Mouse (Mus musculus) liver, embryonic 16.5 days (tissue): ENCODE data around the gene Ugcg. TPM values are rescaled to one million over a fixed set of nuclear protein-coding genes. Genes with fewer than 3 reads are reported as not detected.

Source experiments
- ATAC-seq: fragments of 200-750 bp; cut with Nextera tagmentation; 2 replicates; pipeline ENCODE4 v1.8.0; 2017; ENCODE audit warnings: low read depth, mild to moderate bottlenecking, moderate number of reproducible peaks, moderate library complexity
- H3K27ac ChIP-seq: fragments of 300-500 bp; sonication (generic); 2 replicates; pipeline ENCODE4 v1.5.1; 2014; ENCODE audit warnings: mild to moderate bottlenecking, low read length
- H3K27me3 ChIP-seq: fragments of 300-500 bp; sonication (generic); 2 replicates; pipeline ENCODE4 v1.6.1; 2014; ENCODE audit warnings: low read depth, low read length, mixed read lengths; ENCODE audit not compliant: control insufficient read depth, insufficient read depth
- H3K36me3 ChIP-seq: fragments of 300-500 bp; sonication (generic); 2 replicates; pipeline ENCODE4 v1.6.1; 2014; ENCODE audit warnings: mild to moderate bottlenecking; ENCODE audit not compliant: control insufficient read depth, insufficient read depth
- H3K4me1 ChIP-seq: fragments of 300-500 bp; sonication (generic); 2 replicates; pipeline ENCODE4 v1.6.1; 2014; ENCODE audit warnings: low read depth, low read length, mixed read lengths; ENCODE audit not compliant: control insufficient read depth
- H3K4me2 ChIP-seq: fragments of 300-500 bp; sonication (generic); 2 replicates; pipeline ENCODE4 v1.6.1; 2014; ENCODE audit warnings: low read depth, low read length, mixed read lengths
- H3K4me3 ChIP-seq: fragments of 300-500 bp; sonication (generic); 2 replicates; pipeline ENCODE4 v1.5.1; 2014; ENCODE audit warnings: low read depth, mild to moderate bottlenecking, low read length
- H3K9ac ChIP-seq: fragments of 300-500 bp; sonication (generic); 2 replicates; pipeline ENCODE4 v1.6.1; 2014; ENCODE audit warnings: low read depth, low read length
- H3K9me3 ChIP-seq: fragments of 300-500 bp; sonication (generic); replicated peaks from 2 replicates; pipeline ENCODE4 v1.6.1; 2016; ENCODE audit warnings: low read length; ENCODE audit not compliant: control insufficient read depth
- WGBS: fragments of 180-500 bp; shearing (Covaris S2); extraction: QIAGEN DNeasy Blood & Tissue Kit; methylation state at CpG from one replicate; pipeline ENCODE4 v1.1.7; 2014; ENCODE audit not compliant: insufficient replicate concordance; 5-methylcytosine and 5-hydroxymethylcytosine counted together
- polyA plus RNA-seq: library from polyadenylated mRNA; unstranded; fragments of >200 nt; fragmentation: Nextera tagmentation; extraction: Ambion mirVana; gene quantifications from 2 replicates; pipeline ENCODE4 v1.2.1, GENCODE M21; 2015

Gene Ugcg
- polyA plus RNA-seq, 1 experiment from 2014 or later, result 4.6 TPM

DNA sequence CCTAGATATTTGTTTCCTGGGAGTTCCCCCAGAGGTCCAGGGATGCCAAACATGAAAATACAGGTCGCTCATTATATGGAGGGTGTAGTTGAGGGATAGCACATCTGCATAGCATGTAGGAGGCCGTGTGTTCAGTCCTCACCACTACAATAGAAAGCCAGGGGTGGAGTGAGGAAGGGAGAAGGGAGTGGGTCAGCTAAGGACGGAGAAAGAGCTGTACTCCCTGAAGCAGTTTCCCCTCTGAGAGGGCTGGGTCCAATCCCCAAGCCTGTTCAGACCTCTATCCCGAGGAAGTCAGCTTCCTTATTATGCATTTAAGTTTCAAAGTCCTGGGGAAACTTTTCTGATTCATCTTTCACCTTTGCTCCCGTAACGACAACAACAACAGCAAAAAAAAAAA is 73.1 kb downstream of the Ugcg start:
- Histone ChIP-seq H3K4me1 (peaks cover 14% of the 10 kb centered on the region), H3K9ac (no peak overlapping the region), H3K27ac (no peak overlapping the region), H3K9me3 (no peaks in the 10 kb centered on the region), H3K36me3 (no peaks in the 10 kb centered on the region), H3K4me2 (no peak overlapping the region), H3K27me3 (no peaks in the 10 kb centered on the region), H3K4me3 (no peak overlapping the region)
- no peak for ATAC-seq
- 58% methylated on average over 6 of the region's 6 CpGs for WGBS

DNA sequence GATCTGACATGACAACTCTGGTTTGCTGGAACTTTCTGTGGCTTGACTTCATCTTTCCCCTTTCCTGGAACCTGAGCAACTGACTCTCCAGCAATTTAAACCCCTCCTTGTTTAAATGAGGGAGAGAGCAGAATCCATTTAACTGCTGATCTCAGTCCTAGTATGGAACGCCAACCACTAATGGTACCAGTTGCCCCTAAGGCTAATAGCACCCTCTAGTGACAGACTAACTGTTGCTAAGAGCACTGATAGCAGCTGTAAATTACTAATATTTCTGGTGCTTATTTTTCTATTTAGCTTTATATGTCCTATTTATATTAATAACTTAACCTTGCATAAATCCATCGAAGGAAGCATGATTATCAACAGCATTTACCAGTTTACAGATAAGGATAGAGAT is 74.4 kb downstream of the Ugcg start:
- Histone ChIP-seq H3K4me2 (no peak overlapping the region), H3K4me3 (no peak overlapping the region), H3K27me3 (no peaks in the 10 kb centered on the region), H3K9ac (no peak overlapping the region), H3K36me3 (no peaks in the 10 kb centered on the region), H3K27ac (no peak overlapping the region), H3K9me3 (no peaks in the 10 kb centered on the region), H3K4me1 (peaks cover 14% of the 10 kb centered on the region)
- WGBS, result 43% methylated on average over 2 of the region's 2 CpGs
- no peak for ATAC-seq

DNA sequence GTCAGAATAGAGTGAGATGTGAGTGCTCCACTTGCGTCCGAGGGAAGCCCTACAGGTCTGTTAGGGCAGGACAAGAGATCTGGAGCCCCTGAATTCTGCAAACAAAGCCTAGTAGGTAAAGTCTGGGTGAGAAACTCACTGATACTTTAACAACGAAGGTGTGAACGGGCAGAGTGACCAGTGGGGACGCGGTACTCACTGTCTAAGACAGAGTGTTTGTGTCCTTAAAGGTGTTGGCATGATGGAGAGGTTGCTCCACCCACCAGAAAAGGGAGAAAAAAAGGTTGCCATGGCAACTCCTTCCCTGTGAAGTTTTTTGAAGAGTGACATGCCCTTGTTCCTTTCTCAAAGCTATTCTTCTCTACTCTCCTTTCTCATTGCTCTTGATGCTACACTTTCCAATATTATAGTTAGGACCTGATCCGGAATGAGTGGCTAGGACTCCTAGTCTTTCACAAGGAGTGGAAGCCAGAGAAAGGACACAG is 75.6 kb downstream of the Ugcg start:
- Histone ChIP-seq H3K4me3 (no peak overlapping the region), H3K27me3 (no peaks in the 10 kb centered on the region), H3K36me3 (no peaks in the 10 kb centered on the region), H3K4me2 (no peak overlapping the region), H3K4me1 (peaks cover 10% of the 10 kb centered on the region), H3K9me3 (no peaks in the 10 kb centered on the region), H3K27ac (no peak overlapping the region), H3K9ac (no peak overlapping the region)
- no peak for ATAC-seq
- 66% methylated on average over 7 of the region's 7 CpGs for WGBS

DNA sequence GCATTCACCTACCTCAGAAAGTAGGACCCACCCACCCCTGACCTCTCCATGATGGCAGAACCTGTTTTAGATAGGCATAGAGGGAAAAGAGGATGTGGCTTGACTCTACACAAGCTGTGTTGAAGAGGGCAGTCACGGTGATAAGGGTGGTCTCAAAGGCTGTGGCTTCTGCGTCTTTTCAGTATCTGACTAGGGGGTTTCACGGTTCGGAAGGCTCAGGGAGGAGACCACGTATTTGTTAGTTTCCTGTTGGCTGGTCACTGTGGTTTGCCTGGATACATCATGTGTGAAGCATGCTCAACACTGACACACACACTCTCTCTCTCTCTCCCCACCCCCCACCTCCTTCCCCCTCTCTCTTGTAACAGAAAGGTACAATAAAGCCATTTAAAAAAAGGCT is 76.1 kb downstream of the Ugcg start:
- Histone ChIP-seq H3K27ac (no peak overlapping the region), H3K36me3 (no peaks in the 10 kb centered on the region), H3K4me2 (no peak overlapping the region), H3K9me3 (no peaks in the 10 kb centered on the region), H3K4me3 (no peak overlapping the region), H3K4me1 (peaks cover 9% of the 10 kb centered on the region), H3K27me3 (no peaks in the 10 kb centered on the region), H3K9ac (no peak overlapping the region)
- WGBS, result 27% methylated on average over 5 of the region's 5 CpGs
- ATAC-seq, result no peak

DNA sequence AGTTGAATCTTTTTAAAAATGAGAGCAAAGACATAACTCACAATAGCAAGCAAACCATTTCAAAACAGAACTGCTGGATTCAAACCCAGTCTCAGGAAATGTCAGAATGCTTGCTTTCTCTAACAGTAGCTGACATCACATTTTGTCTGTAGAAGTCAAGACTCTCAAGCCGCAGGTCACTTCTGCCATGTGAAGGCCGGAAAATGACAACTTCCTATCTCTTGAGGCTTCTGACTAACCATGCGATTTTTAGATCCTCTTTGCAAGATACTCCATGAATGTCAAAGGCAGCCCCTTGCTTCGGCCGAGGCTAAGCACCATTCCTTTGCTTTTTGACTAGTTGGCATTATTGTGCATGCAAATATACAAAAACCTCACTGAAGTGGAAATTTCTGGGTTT is 76.6 kb downstream of the Ugcg start:
- ATAC-seq, result no peak
- Histone ChIP-seq H3K4me1 (peaks cover 7% of the 10 kb centered on the region), H3K4me3 (no peak overlapping the region), H3K27ac (no peak overlapping the region), H3K36me3 (no peaks in the 10 kb centered on the region), H3K27me3 (no peaks in the 10 kb centered on the region), H3K9me3 (no peaks in the 10 kb centered on the region), H3K9ac (no peak overlapping the region), H3K4me2 (no peak overlapping the region)
- WGBS, result 27% methylated on average over 5 of the region's 5 CpGs

Other genes with a start within 250 kb of the Ugcg start
- gene Zkscan16, start 245.6 kb upstream of the Ugcg start, polyA plus RNA-seq, result 0.04 and 0.05 TPM in 2 replicates
- gene Ptgr1, start 202.1 kb upstream of the Ugcg start, polyA plus RNA-seq, result 12.2 and 13.3 TPM in 2 replicates
- 3.9 and 5.5 TPM in 2 replicates for gene Dnajc25, start 194.2 kb upstream of the Ugcg start, polyA plus RNA-seq
- gene Gm20503, start 186.0 kb upstream of the Ugcg start, polyA plus RNA-seq, result 4.2 and 6.3 TPM in 2 replicates
- 12.5 and 19.0 TPM in 2 replicates for gene Gng10, start 154.2 kb upstream of the Ugcg start, polyA plus RNA-seq
- not detected in 2 replicates for gene AI481877, start 50.3 kb upstream of the Ugcg start, polyA plus RNA-seq
- gene Susd1, start 249.4 kb downstream of the Ugcg start, polyA plus RNA-seq, result 10.6 and 11.2 TPM in 2 replicates